Mouse (Mus musculus) c-Kit-positive CD71-positive TER-119-positive erythroid progenitor cells, embryonic 14.5 days (primary cell): ENCODE results near the gene C8b.

Experiments used
- DNase-seq: peaks from one replicate; pipeline ENCODE4 v3.0.0-alpha.2; 2013; ENCODE audit warnings: low spot score

Gene C8b

DNA sequence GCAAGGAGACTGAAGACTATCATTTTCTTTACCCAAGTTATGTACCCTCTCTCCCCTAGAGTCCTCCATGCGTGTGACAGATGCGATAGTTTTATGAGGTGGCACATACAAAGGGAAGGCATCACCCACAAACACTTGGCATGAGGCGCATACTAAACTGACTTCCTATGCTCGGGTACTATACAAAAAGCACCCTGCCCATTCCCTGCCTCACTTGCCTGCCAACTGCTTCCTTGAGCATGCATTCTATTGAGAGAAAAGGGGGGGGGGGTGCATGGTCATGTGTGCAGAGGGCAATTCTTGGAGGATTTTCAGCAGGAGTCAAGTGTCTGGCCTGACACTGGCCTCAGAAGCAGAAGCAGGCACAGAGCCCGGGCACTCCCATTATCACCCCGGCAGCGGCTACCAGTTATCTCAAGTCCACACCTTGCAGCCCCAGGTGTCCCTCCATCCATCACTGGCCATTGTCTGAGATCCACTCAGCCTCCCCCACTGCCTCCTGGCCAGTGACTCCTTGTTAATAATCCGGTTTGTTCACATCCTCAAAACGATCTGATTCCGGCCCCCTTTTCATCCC lies 44.7 kb downstream of the C8b start:
- no peak for DNase-seq

GRCm38 (mm10) chr4:104813617-104814016 lies 47.5 kb downstream of the C8b start:
- no peak for DNase-seq

DNA sequence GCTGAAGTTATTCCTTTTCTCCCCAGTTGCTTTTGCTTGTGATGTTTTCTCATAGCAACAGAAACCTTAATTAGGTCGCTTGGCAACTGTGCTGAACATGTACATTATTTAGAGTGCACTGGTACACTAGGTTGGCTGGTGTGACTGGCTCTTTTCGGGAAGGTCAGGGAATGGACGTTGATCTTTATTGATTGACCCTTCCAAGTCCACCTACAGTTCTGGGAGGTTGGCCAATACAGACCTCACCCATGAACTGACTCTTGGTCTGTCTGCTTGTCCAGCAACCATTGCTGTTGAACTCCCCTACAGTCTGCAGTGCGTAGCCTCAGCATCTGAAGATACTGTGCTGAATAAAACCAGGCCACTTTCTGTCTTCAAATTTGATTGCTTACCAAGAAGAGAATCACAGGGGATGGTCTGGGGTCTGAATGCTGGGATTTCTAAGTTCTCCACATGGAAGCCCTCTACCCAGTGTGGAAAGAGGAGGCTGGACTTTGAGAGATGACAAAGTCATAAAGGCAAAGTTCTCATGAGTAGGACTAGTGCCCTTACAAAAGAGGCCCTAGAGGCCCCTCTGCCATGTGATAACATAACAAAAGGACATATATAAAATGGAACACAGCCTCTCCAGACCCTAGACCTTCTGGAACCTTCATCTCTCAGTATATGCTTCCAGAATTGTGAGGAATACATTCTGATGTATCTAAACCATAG lies 50.6 kb downstream of the C8b start:
- no peak for DNase-seq

- DNase-seq, result no peak
Observed at GRCm38 (mm10) chr4:104817509-104817908, 51.4 kb downstream of the C8b start.

- DNase-seq, result no peak
Observed at GRCm38 (mm10) chr4:104818986-104819385, 52.9 kb downstream of the C8b start.

GRCm38 (mm10) chr4:104819891-104820290 lies 53.8 kb downstream of the C8b start:
- DNase-seq, result no peak

- no peak for DNase-seq
Observed at GRCm38 (mm10) chr4:104823597-104824101, 57.5 kb downstream of the C8b start.

- no peak for DNase-seq
Observed at GRCm38 (mm10) chr4:104824381-104825077, 58.4 kb downstream of the C8b start.

DNA sequence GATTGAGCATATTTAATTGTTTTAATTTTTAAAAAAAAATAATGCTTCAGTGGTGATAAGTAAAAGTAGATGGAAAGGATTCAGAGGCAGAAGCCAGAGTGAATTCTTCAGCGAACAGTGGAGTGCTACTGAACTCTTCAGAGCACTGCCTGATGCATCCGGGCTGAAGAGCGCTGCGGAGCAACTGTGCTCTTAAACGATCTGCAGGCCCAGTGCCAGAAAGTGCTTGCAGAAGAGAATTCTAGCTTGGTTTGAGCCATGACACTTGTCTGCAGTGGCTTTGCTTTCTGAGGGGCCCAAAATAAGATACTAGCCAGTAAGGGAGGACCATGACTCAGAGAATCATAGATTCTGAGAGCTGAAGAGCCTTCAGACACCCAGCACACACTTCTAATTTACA lies 62.8 kb downstream of the C8b start:
- no peak for DNase-seq

DNA sequence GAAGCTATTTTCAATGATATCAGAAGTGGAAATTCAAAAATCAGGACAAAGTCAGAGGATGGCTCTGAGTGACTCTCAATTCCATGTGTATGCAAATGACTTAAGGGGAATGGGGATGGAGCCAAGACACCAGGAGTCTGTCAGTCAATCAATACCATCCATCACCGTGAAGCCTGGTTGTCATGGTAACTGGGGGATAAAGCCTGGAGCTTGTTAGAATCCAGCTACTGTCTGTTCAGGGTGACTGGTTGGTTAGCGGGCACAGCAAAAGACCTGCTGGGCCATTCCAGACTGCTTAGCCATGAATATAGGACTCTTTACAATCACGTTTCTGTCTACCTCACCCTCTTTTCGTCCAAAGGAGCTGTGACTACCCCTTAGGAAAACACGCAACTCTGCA lies 69.0 kb downstream of the C8b start:
- DNase-seq, result no peak

DNA sequence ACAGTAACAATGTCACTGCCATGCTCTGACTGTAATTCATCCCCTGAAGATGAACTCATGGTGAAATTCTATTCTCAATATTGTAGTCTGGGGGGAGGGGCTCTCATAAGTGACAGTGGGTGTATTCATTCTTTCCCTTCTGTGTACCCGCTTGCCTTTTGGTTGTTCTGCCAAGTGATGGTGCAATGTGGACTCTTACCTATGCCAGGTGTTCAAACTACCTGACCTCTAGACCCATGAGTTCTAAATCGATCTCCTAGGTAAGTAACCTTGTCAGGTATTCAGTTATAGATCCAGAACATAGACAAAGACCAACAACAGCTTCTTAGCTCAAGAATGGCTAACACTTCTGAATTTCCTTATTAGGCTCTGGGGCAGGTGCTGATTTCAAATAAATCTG lies 72.2 kb downstream of the C8b start:
- no peak for DNase-seq

- DNase-seq, result no peak
Observed at GRCm38 (mm10) chr4:104842204-104842603, 76.1 kb downstream of the C8b start.

DNA sequence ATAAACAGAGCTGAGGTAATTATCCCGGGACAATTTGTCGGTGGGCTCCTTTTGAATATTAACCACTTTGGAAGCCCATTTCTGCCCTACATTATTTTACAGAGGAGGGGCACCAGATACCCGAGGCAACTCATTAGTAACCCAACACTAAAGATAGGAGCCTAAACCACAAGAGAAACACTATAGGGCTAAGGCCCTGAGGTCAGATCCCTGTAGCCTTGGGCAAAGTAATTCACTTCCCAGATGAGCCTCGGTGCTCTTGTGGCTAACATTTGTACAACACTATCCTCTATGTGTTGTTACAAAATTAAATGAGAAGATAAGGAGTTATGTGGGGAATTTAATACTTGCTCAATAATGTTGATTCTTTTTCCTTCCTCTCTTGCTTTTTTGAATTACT lies 77.4 kb downstream of the C8b start:
- DNase-seq, result no peak
